Mouse (Mus musculus) embryonic facial prominence, embryonic 13.5 days (tissue): ENCODE results near the gene Tsc1. TPM values are rescaled to one million over a fixed set of nuclear protein-coding genes. Genes with fewer than 3 reads are reported as not detected.
A peak's percentile ranks its signal among the peaks of the same experiment; 100 is the strongest.

Experiments used
- ATAC-seq: fragments of 200-750 bp; cut with Nextera tagmentation; 2 replicates; pipeline ENCODE4 v1.8.0; 2017; ENCODE audit warnings: low read depth; ENCODE audit not compliant: insufficient number of reproducible peaks, insufficient read depth, low FRiP score, low TSS enrichment
- H3K27ac ChIP-seq: fragments of 300-500 bp; sonication (generic); 2 replicates; pipeline ENCODE4 v1.5.1; 2015; ENCODE audit warnings: moderate library complexity, mild to moderate bottlenecking, inconsistent platforms
- H3K27me3 ChIP-seq: fragments of 300-500 bp; sonication (generic); 2 replicates; pipeline ENCODE4 v1.6.1; 2015; ENCODE audit warnings: mild to moderate bottlenecking, inconsistent platforms
- H3K36me3 ChIP-seq: fragments of 300-500 bp; sonication (generic); 2 replicates; pipeline ENCODE4 v1.6.1; 2015; ENCODE audit warnings: mild to moderate bottlenecking, inconsistent platforms
- H3K4me1 ChIP-seq: fragments of 300-500 bp; sonication (generic); 2 replicates; pipeline ENCODE4 v1.6.1; 2015; ENCODE audit warnings: inconsistent platforms
- H3K4me2 ChIP-seq: fragments of 300-500 bp; sonication (generic); 2 replicates; pipeline ENCODE4 v1.6.1; 2015; ENCODE audit warnings: moderate library complexity, mild to moderate bottlenecking, inconsistent platforms
- H3K4me3 ChIP-seq: fragments of 300-500 bp; sonication (generic); 2 replicates; pipeline ENCODE4 v1.5.1; 2015; ENCODE audit warnings: mild to moderate bottlenecking, inconsistent platforms
- H3K9ac ChIP-seq: fragments of 300-500 bp; sonication (generic); 2 replicates; pipeline ENCODE4 v1.6.1; 2015; ENCODE audit warnings: mild to moderate bottlenecking, inconsistent platforms
- H3K9me3 ChIP-seq: fragments of 300-500 bp; sonication (generic); 2 replicates; pipeline ENCODE4 v1.6.1; 2016; ENCODE audit warnings: inconsistent platforms
- WGBS: fragments of 180-500 bp; shearing (Covaris S2); methylation state at CpG from one replicate; pipeline ENCODE4 v1.1.7; 2015; ENCODE audit warnings: mixed read lengths; 5-methylcytosine and 5-hydroxymethylcytosine counted together
- polyA plus RNA-seq: library from polyadenylated mRNA; unstranded; fragments of >200 nt; fragmentation: Nextera tagmentation; extraction: Ambion mirVana; gene quantifications from 2 replicates; pipeline ENCODE4 v1.2.1, GENCODE M21; 2015

Gene Tsc1
- polyA plus RNA-seq = 23.7 and 23.9 TPM in 2 replicates

DNA sequence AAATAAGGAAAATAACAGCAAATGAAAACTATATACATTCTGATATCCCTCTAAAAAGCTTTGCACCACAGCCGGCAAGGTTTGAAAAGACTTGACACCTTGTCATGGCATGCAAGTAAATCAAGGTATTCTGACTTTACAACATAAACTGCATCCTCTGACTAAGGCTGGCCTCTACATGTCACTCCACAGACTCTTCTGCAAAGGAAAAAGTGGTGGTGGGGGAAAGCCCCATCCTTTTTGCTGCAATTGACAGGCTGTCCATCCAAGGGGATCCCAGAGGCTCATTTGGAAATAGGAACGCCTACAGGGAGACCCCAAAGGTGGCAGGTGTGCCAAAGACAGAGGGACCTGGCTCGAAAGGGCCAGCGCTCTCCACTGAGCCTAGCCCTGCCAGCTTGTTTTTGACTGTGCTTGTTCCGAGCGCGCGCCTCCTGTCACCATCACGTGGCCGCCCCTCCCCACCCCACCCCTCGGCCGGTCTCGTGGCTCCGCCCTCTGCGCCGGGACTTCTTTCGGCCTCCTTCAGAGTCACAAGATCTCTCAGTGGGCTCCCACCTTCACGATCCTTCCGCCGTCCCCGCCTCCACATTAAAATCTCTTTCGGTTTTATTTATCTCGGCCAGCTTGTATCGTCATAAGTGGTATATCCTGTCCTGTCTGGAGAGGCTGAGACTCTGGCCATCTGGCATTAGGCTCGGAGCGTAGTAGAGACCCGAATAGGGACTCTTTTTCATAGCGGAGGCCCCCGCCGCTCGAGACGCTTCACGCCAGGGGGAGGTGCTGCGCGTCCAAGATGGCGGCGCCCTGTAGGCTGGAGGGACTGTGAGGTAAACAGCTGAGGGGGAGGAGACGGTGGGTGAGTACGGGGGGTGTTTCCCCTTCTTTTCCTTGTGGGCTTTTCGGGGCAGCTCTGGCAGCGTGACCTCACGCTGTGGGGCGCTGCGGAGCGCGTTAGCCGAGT lies at the start of gene Tsc1:
Gene Tsc1 (plus strand): TSS at position 768 of the 964 bp plus-strand sequence.
- Histone ChIP-seq H3K4me3 (peak within 1 kb of the TSS; percentile 100), H3K9ac (peak within 1 kb of the TSS; percentile 94), H3K4me2 (peak within 1 kb of the TSS; percentile 88), H3K4me1 (peaks cover 32% of the 10 kb centered on the region), H3K36me3 (no peaks in the 10 kb centered on the region), H3K27me3 (no peaks in the 10 kb centered on the region), H3K9me3 (no peaks in the 10 kb centered on the region), H3K27ac (peak within 1 kb of the TSS; percentile 92)
- 2% methylated on average over 44 of the region's 47 CpGs for WGBS
- ATAC-seq = peak; percentile 94

GRCm38 (mm10) chr2:28591479-28591878 lies 49.5 kb upstream of the Tsc1 start:
- Histone ChIP-seq H3K4me2 (no peak overlapping the region), H3K4me3 (no peak overlapping the region), H3K9ac (no peak overlapping the region), H3K9me3 (no peaks in the 10 kb centered on the region), H3K4me1 (no peaks in the 10 kb centered on the region), H3K36me3 (no peaks in the 10 kb centered on the region), H3K27ac (no peak overlapping the region), H3K27me3 (peaks cover 11% of the 10 kb centered on the region; the same call in 1 of the 2 replicates)
- WGBS = 87% methylated on average over 2 of the region's 2 CpGs
- ATAC-seq = no peak

- Histone ChIP-seq H3K27me3 (peaks cover 11% of the 10 kb centered on the region; the same call in 1 of the 2 replicates), H3K4me1 (no peaks in the 10 kb centered on the region), H3K4me3 (no peak overlapping the region), H3K36me3 (no peaks in the 10 kb centered on the region), H3K9ac (no peak overlapping the region), H3K4me2 (no peak overlapping the region), H3K27ac (no peak overlapping the region), H3K9me3 (no peaks in the 10 kb centered on the region)
- no peak for ATAC-seq
- 5% methylated on average over 15 of the region's 15 CpGs for WGBS
These were observed 48.2 kb upstream of the Tsc1 start for GRCm38 (mm10) chr2:28592809-28593208.

GRCm38 (mm10) chr2:28596021-28596420 lies 45.0 kb upstream of the Tsc1 start:
- Histone ChIP-seq H3K36me3 (no peaks in the 10 kb centered on the region), H3K9ac (no peak overlapping the region), H3K4me1 (0 out of 2 replicates have a peak, but pooled peaks cover 3% of the 10 kb centered on the region), H3K9me3 (no peaks in the 10 kb centered on the region), H3K27me3 (peaks cover 11% of the 10 kb centered on the region; the same call in 1 of the 2 replicates), H3K4me2 (no peak overlapping the region), H3K27ac (no peak overlapping the region), H3K4me3 (no peak overlapping the region)
- WGBS = 77% methylated on average over 7 of the region's 7 CpGs
- ATAC-seq = no peak

DNA sequence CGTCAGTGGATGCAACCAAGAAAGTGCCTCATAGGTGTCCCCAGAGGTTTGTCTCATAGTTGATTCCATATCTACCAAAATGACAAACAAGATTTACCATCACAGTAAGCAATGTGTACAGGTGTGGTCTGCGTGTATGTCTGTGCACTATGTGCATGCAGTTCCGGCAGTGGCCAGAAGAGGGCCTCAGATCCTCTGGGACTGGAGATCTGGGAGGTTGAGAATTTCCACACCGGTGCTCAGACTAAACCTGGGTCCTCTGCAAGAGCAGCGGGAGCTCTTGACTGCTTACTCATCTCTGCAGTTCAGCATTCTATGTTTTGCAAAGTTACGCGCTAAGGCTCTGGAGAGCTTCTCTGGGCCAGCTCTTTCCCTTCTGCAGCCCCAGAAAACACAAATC lies 44.0 kb upstream of the Tsc1 start:
- Histone ChIP-seq H3K9me3 (no peaks in the 10 kb centered on the region), H3K9ac (no peak overlapping the region), H3K27me3 (peaks cover 11% of the 10 kb centered on the region; the same call in 1 of the 2 replicates), H3K36me3 (no peaks in the 10 kb centered on the region), H3K4me2 (no peak overlapping the region), H3K4me1 (0 out of 2 replicates have a peak, but pooled peaks cover 3% of the 10 kb centered on the region), H3K4me3 (no peak overlapping the region), H3K27ac (no peak overlapping the region)
- ATAC-seq = no peak
- WGBS = 89% methylated on average over 7 of the region's 7 CpGs

- 0 out of 2 replicates have a peak overlapping the region, but pooled peaks have one; percentile 27 for H3K9ac ChIP-seq
- peak; percentile 32; the same call in 1 of the 2 replicates for ATAC-seq
- no peak overlapping the region for H3K4me2 ChIP-seq
These were observed 43.1 kb upstream of the Tsc1 start for GRCm38 (mm10) chr2:28597733-28598547.

DNA sequence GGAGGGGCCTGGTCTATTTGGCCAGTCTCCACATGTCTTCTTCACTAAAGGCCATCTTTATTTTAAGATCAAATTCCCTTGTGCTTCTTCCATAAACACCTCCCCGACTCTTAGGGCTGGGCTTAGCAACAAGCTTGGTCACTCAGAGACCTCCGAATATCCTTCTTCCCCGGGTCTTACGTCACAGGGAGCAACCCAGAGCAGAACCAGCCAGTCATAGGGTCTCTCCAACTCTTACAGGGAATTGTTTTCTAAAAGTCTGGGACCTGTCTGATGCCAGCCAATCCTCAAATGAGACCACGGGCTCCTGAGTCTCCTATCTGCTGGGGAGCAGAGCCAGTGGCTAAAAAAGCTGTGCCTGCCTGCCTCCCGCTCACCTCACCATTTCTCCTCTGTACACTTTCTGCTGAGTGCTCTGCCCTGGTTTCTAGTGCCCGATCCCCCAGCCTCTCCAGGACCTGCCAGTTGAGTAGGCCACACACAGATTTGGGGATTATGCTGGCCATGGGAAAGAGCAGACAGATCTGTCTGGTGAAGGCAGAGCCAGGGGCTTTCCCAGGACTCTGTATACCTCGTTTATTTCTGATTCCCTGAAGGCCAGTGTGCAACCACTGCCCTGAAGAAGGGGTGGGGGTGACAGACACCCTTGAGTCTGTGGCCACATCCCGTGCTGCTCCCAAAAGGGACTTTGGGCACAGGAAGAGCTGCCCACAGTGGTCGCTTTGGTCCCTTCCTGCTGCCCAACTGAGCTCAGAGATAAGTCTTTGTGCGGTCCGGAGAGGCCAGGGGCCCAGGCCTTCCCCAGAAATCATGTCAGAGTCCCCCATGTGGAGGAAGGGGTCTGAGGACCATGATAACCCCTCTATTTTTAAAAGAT lies 42.1 kb upstream of the Tsc1 start:
- WGBS = 61% methylated on average over 12 of the region's 12 CpGs
- no peaks in the 10 kb centered on the region for H3K9me3 ChIP-seq
- no peak overlapping the region for H3K4me2 ChIP-seq
- no peak overlapping the region for H3K9ac ChIP-seq
- H3K4me1 ChIP-seq = 0 out of 2 replicates have a peak, but pooled peaks cover 3% of the 10 kb centered on the region
- no peak for ATAC-seq
- no peak overlapping the region for H3K4me3 ChIP-seq
- no peak overlapping the region for H3K27ac ChIP-seq
- H3K27me3 ChIP-seq = peaks cover 6% of the 10 kb centered on the region; the same call in 1 of the 2 replicates
- H3K36me3 ChIP-seq = no peaks in the 10 kb centered on the region

More at GRCm38 (mm10) chr2:28597733-28598547, 43.1 kb upstream of the Tsc1 start:
- H3K27me3 ChIP-seq = peaks cover 11% of the 10 kb centered on the region; the same call in 1 of the 2 replicates
- H3K9me3 ChIP-seq = no peaks in the 10 kb centered on the region
- no peak overlapping the region for H3K27ac ChIP-seq
- 70% methylated on average over 7 of the region's 7 CpGs for WGBS
- H3K36me3 ChIP-seq = no peaks in the 10 kb centered on the region
- 0 out of 2 replicates have a peak, but pooled peaks cover 3% of the 10 kb centered on the region for H3K4me1 ChIP-seq
- no peak overlapping the region for H3K4me3 ChIP-seq

GRCm38 (mm10) chr2:28599569-28599900 lies 41.5 kb upstream of the Tsc1 start:
- Histone ChIP-seq H3K4me1 (0 out of 2 replicates have a peak, but pooled peaks cover 3% of the 10 kb centered on the region), H3K27ac (no peak overlapping the region), H3K27me3 (0 out of 2 replicates have a peak, but pooled peaks cover under 1% of the 10 kb centered on the region), H3K4me3 (no peak overlapping the region), H3K9ac (no peak overlapping the region), H3K36me3 (no peaks in the 10 kb centered on the region), H3K9me3 (no peaks in the 10 kb centered on the region), H3K4me2 (no peak overlapping the region)
- no peak for ATAC-seq
- WGBS = 74% methylated on average over 6 of the region's 6 CpGs

DNA sequence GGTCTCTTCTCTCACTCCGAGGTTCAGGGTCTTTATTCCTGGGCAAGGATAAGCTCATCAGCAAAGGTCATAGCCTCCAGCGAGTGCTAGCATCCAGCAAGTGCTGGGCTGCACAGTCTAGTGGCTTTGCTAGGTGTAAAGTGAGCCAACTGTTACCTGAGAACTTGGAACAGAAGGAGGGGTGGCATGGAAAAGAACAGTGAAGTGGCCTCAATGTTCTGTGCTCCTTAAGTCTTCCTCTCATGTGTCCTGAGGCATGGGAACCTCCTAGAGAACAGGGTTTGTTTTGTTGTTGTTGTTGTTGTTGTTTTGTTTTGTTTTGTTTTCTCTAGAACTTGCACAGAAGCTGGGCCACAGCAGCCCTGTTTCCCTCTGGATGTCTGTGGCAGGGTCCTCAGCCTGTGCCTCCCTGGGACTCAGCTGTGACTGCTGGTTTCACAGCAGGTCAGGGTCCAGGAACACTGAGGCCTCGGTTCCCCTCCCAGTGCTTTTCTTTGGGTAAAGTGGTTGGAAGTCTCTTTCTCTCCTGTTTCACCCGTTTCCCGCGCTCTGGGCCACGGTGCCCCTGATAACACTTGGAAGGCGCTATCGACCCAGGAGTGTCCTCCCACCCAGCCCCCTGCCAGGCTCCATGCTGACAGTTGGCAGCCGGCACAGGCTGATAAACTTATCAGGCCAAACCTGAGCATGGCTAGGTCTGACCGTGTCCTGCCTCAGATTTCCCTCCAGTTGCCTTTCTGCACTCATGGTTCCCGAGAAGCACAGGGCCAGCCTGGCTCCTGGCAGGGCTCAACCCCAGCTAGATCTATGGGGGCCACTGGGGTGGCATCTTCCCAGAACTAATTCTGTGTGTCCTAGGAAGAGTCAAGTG lies 39.1 kb upstream of the Tsc1 start:
- no peaks in the 10 kb centered on the region for H3K27me3 ChIP-seq
- ATAC-seq = no peak
- no peak overlapping the region for H3K9ac ChIP-seq
- 66% methylated on average over 12 of the region's 12 CpGs for WGBS
- H3K9me3 ChIP-seq = no peaks in the 10 kb centered on the region
- H3K4me1 ChIP-seq = 0 out of 2 replicates have a peak, but pooled peaks cover 3% of the 10 kb centered on the region
- H3K36me3 ChIP-seq = no peaks in the 10 kb centered on the region
- H3K4me2 ChIP-seq = no peak overlapping the region
- no peak overlapping the region for H3K27ac ChIP-seq
- H3K4me3 ChIP-seq = no peak overlapping the region

GRCm38 (mm10) chr2:28603542-28603941 lies 37.5 kb upstream of the Tsc1 start:
- no peak for ATAC-seq
- 87% methylated on average over 5 of the region's 5 CpGs for WGBS
- Histone ChIP-seq H3K4me3 (no peak overlapping the region), H3K9ac (no peak overlapping the region), H3K4me1 (peaks cover 6% of the 10 kb centered on the region; the same call in 1 of the 2 replicates), H3K27me3 (no peaks in the 10 kb centered on the region), H3K9me3 (no peaks in the 10 kb centered on the region), H3K27ac (no peak overlapping the region), H3K36me3 (no peaks in the 10 kb centered on the region), H3K4me2 (no peak overlapping the region)
